Mouse (Mus musculus) right cerebral cortex, postnatal 25 days (tissue): ENCODE results near the gene Maml2.

Experiments used
- DNase-seq: peaks from one replicate; pipeline ENCODE4 v3.0.0; 2022

Maml2 gene

DNA sequence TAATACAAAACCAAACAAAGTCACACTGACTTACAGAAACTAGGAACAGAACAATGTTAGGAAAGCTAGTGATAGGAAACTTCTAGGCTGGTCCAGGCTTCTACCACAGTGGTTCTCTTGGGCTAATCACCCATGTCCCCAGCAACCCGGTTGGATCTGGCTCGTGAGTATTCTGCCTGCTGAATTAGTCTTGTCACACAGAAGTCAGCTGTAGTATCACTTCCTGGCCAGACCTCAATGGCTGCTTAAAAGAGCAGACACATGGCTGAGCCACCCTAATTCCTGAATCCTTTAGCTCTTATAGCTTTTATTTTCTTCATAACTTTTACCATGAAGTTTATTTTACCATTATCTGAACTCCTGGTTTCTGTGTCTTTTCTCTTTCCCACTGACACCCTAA lies 13.3 kb downstream of the Maml2 start:
- no peak for DNase-seq

DNA sequence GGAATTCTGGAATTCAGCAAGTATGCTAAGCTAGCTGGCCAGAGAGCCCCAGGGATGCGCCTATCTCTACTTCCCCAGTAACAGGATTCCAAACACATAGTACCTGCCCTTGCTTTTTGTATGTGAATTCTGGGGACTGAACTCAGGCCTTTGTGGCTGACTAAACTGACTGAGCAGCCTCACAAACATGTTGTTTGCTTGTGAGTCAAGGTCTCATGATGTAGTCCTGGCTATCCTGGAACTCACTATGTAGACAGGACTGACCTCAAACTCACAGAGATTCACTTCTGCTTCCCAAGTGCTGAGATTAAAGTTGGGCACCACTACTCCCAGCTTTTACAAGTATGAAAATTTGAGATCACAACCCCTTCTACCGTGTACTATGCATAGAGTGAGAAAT lies 16.2 kb downstream of the Maml2 start:
- no peak for DNase-seq

DNA sequence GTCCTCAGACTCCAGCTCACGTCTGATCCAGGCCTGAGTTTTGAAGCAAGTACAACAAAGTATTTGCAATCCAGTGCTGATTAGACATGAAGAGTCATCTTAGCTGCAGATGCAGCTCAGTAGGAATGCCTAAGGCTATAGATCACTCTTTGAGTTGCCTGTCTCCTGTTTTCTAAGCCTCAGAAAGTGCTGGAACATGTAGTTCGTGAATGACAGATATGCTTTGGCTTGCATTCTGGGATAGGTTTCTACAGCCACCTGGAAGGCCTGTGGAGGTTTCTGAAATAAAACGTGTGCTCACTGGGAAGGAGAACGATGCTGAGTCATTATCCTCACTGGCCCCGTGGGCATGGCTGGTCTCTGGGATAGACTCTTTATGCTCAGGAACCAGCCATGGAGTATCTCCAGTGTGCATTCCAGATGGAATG lies 16.8 kb downstream of the Maml2 start:
- DNase-seq = peak; percentile 9

DNA sequence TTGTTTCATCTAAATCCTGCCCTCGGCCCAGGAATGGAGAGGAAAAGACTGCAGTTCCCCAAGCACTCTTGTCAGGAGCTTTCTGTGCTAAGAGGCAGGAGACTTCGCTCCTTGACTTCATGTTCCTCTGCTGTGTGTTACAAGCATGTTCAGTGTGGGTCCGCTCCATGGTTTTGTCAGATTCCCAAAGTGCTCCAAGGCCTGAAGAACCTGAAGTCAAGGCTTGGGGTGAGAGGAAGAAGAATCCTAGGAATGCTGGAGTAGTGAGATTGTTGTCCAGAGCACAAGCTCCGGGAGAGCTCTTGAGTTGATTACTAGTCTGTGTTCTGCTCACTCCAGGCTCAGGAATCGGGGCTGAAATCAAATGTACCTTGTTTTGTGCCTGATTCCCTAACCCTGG lies 17.6 kb downstream of the Maml2 start:
- DNase-seq = no peak

DNA sequence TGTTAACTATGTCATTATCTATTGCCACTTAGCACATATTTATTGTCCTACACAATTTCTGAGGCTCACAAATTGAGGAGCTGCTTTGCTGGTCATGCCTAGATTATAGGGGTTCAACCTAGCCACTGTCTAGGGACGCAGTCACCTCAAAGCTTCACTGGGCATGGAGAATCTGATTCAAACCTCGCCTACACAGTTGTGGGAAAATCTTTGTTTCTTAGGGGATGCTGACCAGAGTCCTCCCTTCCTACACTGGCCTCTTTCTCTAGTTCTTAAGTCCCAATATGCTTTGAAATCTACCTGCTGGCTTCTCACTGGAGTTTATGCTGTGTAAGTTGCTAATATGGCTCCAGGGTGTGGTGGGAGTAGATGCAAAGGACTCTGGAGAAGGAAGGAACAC lies 21.8 kb downstream of the Maml2 start:
- DNase-seq = no peak

DNA sequence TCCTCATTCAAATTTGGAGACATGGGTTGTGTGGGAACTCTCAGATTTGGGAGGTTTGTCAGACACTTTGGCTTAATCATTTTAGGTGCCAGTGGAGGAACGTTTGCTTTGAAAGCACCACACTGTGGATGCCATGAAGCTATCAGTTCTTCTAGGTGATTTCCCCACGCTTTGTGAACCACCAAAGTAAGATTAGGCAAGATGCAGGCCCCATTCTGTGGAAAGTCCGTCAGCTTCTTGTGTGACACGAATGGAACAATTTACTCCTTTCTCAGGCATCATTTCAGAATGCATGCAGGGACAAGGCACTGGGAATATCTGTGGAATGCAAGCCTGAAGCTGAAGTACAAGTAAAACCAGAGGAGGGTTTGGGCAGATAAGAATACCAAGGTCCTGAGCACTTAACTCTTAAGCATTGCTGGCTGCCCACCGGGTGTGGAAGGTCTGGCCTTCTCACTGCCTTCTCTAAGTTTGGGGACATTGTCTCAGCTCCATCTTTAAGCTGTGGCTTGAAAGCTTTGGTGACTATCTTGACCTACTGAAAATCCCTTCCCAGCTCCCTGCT lies 23.1 kb downstream of the Maml2 start:
- no peak for DNase-seq

DNA sequence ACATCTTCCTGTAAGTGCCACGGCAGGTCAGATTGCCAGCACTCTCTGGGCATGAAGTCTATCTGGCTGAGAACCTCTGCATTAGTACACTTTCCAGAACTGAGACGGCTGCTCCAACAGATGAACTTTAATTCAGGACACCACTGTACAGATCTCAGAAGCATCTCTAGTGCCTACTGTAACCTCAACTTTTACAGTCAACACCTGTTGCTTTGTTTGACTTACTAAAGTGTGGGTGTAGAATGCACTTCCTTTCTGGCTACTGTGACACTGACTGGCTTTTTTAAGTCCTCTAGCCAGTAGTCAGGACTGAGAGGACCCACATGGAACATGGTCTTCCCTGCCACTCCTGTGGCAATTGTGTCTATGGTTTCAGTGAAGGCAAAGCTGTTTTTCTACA lies 25.3 kb downstream of the Maml2 start:
- DNase-seq = no peak

DNA sequence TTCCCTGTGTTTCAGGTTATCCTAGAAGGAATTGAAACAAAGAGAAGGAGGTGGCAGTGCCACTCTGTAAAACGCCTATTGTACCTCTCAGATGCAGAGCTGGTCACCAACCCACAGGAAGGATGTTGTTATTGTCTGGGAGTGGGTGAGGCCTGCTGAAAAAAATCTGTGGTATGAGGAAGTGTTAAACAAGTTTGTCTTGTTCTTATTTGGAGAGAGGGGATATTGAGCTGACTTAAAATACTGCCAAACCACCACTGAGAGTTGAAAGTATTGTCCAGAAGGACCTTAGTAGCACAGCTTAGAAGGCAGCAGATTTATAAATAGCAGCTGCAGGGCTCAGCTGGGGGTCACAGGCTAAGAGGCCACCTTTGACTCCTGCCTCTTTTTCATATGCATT lies 25.9 kb downstream of the Maml2 start:
- no peak for DNase-seq

DNA sequence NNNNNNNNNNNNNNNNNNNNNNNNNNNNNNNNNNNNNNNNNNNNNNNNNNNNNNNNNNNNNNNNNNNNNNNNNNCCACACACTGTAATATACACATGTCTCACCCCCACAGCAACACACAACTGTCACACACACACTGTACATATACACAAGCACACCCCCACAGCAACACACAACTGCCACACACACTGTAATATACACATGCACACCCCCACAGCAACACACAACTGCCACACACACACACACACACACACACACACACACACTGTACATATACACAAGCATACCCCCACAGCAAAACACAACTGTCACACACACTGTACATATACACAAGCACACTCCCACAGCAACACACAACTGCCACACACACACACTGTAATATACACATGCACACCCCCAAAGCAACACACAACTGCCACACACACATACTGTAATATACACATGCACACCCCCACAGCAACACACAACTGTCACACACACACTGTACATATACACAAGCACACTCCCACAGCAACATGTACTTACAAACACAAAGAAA lies 116.5 kb downstream of the Maml2 start:
- DNase-seq = no peak

DNA sequence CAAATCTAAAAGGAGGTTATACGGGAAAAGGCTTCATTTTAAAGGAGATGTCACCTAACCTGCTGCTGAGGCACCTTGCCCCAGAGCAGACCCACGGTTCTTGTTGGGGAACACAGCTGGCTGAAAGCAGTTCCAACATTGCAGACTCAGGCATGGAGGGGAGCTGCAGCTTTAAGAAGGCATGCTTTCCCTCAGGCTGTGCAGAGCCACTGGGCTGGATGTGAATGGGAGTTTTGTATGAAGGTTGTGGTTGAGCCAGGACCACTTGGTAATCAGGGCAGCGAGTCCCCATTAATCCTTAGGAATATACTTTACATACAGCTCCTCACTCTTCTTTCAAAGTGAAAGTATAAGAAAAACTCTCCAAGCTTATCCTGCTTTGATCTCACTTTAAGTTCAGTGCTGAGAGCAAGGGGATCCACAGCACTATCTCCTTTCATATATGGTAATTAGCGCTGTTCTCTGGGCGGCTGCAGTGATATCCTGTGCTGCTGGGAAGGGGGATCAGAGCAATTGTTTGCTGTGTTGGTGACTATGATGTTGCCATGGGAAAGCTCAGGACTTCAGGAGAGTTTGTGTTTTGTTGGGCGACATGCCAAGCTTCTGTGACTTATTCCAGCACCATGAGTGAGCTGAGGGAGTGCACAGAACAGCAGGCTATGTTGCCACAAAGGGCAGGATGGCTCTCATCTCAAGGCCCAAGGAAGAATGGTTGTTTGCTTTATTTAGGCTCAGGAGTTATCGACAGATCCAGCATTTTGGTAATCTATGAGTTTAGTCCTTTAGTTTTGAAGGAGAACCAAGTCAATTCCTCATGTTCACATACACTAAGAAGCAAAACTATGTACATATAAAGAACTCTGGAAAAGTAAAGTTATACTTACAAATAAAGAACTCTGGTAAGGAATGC lies 127.5 kb downstream of the Maml2 start:
- peak; percentile 14 for DNase-seq

DNA sequence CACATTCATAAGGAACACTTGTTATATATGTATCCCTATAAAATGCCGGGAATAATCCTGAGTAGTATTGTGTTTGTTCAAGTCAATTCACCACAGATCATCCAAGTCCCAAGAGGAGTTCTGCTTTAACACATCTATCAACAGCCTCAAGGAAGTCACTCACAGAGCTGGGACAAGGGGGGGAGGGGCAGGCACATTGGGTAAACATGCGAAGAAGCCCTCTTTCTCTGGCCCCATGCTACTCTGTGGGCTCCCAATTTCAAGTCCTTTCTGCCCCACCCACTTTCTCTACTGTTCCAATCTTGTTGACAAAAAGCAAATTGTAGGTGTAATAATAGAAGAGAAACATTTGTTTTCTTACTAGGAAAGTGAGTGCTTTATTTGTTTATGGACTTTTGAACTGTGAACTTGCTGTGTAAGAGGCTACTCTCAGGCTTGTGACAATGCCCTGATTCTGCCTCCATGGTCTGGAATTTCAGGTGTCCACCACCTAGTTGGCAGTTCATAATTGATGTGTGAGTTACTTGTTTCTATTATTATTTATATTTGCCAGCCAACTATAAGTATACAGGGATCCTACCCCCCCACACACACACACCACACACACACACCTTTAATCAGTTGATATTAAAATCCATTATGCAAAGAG lies 131.8 kb downstream of the Maml2 start:
- DNase-seq = no peak

DNA sequence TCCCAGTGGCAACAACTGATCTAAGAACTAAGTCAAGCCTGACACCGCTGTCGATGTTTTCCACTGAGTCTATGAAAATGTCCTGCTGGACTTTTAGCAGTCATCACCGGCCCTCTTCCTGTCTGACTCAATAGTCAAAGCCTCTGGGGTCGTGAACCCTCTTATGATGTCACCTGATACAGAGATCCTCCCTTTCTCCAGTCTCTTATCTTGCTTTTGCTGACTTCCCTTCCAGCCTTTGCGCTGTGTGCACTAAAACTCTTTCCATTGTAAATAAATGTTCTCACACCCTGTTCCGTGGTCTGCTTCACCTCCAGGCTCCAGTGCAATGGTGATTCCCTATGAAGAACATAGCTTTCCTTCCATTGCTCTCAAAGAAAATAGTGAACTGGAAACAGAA lies 132.5 kb downstream of the Maml2 start:
- DNase-seq = no peak

DNA sequence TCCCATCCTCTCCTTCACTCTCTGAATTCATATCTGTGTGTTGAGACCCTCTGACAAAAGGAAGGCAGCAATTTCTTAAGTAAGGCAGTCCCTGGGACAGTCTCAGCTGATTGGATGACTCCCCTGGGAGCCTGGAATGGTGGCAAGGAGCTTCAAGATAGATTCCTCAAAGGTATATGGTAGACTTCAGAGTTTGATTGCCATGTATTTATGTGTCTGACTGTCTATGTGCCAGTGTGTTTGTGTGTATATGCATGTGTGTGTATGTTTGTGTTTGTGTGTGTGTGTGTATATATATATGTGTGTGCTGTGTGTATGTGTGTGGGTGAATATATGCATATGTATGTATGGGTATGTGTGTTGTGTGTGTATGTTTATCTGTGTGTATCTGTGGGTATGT lies 133.0 kb downstream of the Maml2 start:
- no peak for DNase-seq

DNA sequence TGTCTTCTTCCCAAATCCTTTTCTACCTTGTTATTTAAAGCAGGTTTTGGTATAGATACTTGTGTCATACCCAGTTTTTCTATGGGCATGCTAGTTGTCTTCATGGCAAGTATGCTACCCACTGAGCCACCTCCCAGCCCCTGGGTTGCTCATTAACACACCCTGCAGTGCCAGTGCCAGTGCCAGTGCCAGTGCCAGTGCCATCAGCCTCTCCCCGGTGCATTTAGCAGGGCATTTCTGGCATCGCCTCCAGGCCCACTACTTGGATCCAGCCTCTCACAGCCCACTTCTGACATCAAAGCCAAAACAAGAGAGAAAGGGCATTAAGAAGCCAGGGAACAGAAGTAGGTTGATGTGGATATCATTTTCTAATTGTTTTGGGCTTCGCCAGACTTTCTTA lies 133.9 kb downstream of the Maml2 start:
- DNase-seq = no peak

DNA sequence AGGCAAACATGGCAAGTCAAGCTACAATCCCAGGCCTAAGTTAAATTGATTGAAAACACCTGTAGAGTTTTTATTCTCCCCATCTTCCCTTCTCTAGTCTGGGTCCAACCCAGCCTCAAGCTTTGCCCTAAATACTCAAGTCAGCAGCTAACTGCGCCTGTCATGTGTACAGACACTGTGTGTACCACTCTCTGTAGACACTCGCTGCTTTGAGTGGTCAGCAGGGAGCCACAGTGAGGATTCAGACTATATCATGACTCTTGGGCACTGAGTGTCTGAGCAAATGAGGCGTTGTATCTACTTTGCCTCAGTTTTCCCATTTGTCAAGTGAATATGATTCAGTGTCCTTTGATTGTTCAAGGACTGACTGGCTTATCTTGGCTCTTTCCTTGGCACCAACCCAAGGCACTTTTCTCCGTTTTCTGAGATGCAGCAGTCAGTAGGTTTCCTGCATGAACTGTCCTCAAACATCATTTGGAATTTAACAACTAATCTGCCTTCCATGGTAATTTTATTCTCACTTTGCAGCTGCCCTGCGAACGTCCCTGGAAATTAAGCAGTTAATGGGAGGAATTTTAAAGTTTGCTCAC lies 135.8 kb downstream of the Maml2 start:
- no peak for DNase-seq

DNA sequence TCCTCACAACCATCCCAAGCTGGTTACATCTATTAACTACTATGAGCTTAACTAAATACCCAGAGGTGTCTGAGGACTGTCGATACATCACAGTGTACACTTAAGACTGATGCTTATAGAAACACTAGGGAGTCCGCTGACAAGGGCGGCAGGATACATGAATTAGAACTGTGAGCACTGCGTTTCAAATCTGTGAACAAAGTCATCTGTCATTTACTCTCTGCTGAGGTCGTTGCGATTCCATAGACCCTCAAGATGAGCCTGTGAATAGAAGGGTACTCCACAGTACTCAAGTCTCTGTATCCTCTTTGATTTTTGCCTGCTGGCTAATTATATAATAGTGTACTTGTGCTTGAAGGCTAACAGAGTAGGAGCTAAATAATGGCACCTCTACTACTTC lies 143.2 kb downstream of the Maml2 start:
- DNase-seq = no peak

DNA sequence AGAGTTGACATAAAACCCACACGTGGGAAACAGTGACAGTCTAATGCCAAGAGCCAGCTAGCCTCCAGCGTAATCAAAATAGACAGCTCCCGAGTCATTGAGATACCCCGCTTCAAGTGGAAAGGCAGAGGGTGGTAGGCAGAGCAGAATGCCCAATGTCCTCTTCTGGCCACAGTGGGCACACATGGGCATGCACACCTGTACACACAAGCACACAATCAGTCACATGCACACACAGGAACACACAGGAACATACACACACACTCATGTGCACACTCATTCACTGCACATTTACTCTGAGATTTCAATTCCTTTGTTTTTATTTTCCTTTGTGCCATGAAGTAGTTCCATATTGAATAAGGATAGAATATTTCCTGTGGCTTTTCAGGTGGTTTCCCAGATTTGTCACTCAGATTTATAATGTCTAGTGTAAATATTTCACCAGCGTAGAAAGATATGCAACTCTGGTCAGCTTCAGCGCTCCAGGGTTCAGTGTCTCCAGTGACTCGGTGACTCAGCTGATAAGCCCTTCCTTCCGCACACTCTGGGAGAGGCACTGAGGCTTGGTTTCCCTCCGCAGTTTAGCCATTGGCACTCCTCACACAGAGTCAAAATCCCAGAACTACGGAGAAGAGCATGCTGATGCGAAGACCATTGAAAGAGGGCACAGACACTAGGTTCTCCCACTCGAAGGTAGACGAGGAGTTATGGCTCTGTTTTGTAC lies 144.4 kb downstream of the Maml2 start:
- DNase-seq = no peak

DNA sequence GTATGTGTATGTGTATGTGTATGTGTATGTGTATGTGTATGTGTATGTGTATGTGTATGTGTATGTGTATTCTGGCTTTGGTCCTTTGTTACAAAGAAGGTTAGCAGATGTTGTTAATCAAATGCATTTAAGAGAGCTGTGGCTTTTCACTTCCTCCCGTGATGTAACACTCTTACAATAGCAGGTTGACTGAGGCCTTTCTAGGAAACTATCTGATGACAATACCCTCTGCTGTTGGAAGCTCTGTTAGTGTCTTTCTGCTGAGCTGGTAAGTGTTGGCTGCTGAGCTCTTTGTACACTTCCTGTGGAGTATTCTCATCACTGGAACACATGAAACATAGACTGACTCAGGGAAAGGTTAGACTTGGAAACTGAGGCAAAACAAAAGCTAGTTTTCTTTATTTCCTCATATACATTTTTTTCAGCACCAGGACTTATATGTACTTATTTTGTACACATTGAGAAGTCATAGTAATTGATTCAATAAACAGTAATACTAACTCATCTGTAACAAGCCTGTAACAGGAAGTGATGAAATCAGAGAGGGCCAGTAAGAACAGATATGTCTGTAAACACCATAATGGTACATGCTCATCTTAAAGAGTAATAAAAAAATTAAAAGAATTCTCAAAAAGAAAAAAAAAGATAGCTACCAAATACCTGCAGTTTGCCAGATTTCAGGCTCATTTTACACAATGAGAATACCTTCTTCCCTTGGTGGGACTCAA lies 145.9 kb downstream of the Maml2 start:
- DNase-seq = no peak

DNA sequence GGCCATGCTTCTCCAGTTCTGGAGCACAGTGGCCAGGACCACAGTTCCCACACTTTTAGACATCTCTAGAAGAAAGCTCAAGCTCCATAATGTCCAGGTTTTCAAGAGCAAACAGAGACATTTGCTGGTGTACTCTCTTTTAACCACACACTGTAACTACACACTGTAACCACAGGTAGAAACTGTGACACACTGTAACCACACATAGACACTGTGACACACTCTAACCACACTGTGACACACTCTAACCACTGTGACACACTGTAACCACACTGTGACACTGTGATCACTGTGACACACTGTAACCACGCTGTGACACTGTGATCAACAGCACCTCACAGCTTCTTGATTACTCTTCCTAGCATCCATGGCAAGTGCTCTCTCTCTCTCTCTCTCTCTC lies 148.5 kb downstream of the Maml2 start:
- DNase-seq = no peak

DNA sequence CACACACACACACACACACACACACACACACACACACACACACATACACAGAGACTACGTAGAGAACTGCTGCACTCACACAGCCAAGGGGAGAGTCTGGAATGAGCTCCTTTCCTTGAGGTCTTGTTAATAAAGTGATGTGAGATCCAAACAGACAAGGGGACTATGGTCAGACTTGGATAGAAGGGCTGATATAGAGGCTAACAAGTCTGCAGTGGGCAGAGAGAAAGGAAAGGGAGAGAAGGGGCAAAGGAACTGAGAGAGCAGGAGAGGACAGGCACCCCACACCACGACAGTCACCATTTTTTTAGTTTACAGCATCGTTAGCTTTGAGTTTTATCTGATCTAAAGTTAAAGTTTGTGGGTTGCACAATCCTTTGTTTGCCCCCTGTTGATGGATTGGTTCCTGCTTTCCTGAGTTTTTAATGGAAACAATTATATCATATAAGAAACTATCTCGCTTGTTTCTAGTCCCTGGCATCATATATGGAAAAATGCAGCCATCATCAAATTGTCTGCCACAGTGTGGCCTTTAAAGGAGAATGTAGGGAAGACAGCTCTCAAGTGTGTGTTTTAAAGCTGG lies 149.0 kb downstream of the Maml2 start, which contains the start of gene Gm17571:
Gene Gm17571, minus strand, starts transcription at position 51 of the 583 bp plus-strand sequence.
- no peak for DNase-seq

DNA sequence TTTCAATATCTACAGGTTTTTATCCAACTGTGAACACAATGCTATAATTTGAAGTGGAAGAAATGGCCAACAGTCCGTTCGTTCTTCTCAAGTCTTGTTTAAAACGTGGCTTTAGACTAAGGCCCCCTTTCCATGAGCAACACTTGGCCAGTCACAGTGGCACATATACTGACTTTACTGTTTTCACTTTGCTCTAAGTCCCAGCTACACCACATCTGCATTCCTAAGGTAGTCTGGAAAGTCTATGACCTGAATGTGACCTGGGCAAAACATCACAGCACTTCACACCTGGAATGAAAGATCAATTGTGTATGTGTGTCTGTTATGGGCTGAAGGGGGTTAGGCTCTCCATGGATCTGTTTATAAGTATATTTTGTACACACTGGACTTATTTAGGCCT lies 151.0 kb downstream of the Maml2 start:
- no peak for DNase-seq
